Mouse (Mus musculus): ENCODE results near the gene Car12.

- no peak for TF ChIP-seq CTCF (IDR thresholded peaks at IDR 0.05; ENCODE audit: extremely low read depth, insufficient read depth, insufficient read length, insufficient replicate concordance)
- TF ChIP-seq POLR2A (IDR thresholded peaks at IDR 0.05; ENCODE audit: low read depth, low read length): no peak
Observed at GRCm38 (mm10) chr9:66813392-66813791, 99.9 kb downstream of the Car12 start.
